Mouse (Mus musculus) T-helper 17 cell (primary cell): ENCODE measurements around the gene Mrpl24.

Experiments used
- in situ Hi-C, 2 experiments: fragments of 300-600 bp; cut with MboI, MseI; formaldehyde crosslinking; loops; 1 replicate in 1 of 2; 2 replicates in 1 of 2; pipeline ENCODE4 v1.15.1; 2025; ENCODE audit warnings: high pct_unique_total_duplicates in 2 of 2

The Mrpl24 gene

DNA sequence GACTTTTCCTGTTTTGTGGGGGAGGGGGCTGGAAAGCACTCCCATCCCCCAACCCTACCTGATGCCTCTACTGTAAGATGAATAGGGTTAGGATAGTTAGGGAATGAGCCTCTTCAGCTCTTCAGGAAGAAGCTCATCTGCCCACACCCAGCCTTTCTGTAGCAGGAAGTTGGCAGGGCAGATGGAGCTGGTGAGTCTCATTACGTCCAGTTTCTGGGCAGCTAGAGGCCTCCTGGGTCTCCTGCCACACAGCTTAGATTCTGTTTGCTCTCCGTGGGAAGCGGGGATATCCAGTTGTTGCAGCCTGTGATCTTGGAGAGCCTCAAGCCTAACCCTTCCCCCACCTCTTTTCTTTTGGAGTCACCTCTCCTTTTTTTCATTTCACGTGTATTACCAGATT, 9.4 kb upstream of the Mrpl24 start:
- in situ Hi-C loops: no loop called here

DNA sequence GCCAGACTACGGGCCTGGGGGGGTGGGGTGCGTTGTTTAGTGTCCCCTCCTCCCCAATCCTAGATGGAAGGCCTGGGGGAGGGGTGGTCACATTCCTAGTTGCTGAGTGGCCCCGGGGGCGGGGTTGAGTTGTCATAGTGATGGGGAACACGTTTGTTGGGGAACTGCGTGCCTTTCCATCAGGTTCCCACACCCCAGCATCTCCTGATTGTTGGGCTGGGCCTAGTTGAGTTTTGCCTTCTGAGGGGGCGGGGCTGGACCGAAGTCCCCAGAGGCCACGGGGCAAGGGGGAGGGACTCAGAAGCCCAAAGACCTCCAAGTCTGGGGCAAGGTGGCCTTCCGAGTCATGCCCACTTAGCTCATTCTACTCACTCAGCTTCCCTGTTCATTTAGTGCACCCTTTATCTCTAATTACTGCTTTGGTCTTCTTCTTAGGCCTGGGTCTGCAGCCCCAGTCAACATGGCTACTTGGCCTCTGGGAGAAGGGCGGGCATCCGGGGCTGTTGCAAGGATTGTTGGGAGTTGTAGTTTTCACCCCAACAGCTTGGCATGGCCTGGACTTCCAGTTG, 8.6 kb upstream of the Mrpl24 start:
- in situ Hi-C loops: no loop called here

DNA sequence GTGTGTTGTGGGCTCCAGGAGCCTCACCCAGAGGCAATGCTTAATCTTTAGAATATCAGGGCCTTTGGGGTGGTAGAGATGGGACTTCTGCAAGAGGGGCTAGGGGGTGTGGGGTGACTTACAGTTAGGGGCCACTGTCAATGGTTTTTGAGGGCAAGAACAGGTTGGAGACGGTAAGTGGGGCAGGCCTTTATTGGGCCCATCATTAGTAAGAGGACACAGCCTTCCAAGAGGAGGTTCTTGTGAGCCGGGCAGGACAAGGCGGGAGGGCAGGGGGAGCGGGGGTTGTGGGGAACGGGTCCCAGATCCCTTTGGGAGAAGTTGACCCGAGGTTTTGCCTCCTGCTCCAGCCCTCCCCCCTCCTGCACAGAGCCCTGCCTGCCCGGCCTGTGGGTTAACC, 5.8 kb upstream of the Mrpl24 start:
- in situ Hi-C loops: no loop called here

DNA sequence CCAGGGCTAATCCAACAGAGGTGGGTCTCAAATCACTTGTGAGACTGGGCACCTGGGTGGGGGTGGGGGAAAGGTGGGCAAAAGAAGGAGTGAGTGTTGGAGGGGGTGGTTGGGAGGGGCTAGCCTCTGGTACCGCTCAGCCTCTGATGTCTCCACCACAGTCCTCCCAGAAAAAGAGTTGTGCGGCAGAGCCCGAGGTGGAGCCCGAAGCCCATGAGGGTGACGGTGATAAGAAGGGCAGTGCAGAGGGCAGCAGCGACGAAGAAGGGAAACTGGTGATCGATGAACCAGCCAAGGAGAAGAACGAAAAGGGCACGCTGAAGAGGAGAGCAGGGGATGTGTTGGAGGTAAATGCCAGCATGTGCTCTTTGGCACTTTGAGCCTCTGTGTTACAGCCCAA, 5.4 kb upstream of the Mrpl24 start:
- in situ Hi-C loops: no loop called here

DNA sequence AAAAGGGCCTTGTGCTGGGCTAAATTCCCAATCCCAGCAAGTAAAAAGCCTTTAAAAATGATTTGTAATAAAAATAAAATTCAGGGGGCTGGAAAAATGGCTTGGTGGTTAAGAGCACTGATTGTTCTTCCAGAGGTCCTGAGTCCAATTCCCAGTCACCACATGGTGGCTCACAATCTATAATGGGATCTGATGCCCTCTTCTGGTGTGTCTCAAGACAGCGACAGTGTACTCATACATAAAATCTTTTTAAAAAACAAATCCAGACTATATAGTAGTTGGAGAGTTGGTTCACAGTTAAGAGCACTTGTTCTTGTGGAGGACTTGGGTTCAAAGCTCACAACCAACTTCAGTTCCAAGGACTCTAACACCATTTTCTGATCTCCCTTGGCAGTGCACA, 2.3 kb upstream of the Mrpl24 start:
- in situ Hi-C loops: no loop called here

DNA sequence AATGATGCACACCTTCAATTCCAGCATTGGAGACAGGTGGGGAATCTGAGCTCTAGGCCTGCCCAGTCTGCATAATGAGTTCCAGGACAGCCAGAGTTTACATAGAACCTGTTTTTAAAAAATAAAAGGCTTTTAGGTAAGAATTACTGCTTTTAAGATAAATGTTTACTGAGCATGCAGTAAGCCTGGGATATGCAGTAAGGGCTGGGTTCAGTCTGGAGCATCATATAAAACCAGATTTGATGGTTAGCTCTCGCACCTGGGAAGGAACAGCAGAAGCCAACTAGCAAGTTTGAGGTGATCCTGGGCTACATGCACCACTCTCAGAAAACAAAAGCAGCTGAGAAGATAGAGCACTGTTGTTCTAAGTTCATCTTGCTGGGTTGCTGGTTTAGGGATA, 755 bp upstream of the Mrpl24 start:
- in situ Hi-C loops: no loop called here

DNA sequence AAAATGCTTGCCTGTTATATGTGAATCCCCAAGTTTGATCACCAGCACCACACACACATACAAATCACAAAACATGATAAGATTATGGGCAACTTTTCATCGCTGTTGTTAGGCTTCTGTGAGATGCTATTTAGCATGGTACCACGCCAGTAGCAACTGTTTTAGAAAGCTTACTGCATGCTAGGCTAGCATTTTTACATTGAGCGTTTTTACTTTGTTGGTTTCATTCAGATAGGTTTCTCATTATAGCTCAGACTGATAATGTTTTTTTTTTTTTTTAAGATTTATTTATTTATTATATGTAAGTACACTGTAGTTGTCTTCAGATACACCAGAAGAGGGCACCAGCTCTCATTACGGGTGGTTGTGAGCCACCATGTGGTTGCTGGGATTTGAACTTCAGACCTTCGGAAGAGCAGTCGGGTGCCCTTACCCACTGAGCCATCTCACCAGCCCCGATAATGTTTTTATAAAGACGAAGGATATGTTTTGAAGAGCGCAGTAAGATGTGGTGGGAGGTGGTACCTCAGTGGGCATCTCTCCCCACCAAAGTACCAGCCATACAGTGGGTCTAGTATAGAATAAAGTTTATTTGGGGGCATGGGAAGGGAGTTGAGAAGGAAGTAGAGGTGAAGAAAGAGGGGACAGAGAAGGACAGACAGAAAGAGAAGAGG, 1.1 kb downstream of the Mrpl24 start:
- in situ Hi-C loops: no loop called here

DNA sequence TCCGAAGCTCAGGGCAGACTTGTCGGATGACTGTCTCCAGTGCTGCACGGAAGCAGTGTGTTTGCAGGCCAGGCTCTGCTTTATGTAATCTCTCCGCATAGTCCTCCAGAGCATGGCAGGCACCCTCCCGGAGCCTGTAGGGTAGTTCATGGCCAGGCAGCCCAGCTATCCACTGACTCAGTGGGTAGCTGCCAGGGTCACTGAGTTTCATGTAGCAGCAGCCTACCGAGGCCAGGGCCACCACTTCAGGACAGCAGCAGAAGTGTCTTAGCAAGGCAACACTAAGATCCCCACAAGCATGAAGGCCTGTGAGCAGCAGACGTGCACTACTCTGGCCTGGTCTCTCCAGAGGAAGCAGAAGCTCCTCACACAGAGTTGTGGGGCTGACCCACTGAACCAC, 5.7 kb downstream of the Mrpl24 start:
- in situ Hi-C loops: loop anchor here in 1 of 2 experiments (5.0 kb wide), 1 partner anchor 33 kb away; no protein-coding TSS in a partner anchor

DNA sequence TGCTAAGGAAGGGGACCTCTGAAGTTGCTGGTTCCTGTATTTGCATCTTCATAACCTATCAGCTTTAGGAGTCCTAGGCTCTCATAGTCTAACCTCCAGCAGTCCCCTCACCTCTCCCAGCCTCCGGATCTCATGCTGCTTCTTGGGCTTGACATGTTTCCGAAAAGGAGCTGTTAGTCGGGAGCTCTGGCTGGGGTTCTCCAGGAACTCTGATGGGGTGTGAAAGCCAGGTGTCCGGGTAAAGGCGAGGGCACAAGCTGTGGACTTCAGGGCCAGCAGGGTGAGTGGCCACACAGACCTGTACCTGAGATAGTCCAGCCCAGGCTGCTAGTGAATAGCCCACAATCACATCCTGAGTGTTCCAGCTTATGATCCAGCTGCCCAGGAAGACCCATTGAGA, 8.1 kb downstream of the Mrpl24 start:
- in situ Hi-C loops: loop anchor here in 1 of 2 experiments (5.0 kb wide), 1 partner anchor 35 kb away; no protein-coding TSS in a partner anchor

DNA sequence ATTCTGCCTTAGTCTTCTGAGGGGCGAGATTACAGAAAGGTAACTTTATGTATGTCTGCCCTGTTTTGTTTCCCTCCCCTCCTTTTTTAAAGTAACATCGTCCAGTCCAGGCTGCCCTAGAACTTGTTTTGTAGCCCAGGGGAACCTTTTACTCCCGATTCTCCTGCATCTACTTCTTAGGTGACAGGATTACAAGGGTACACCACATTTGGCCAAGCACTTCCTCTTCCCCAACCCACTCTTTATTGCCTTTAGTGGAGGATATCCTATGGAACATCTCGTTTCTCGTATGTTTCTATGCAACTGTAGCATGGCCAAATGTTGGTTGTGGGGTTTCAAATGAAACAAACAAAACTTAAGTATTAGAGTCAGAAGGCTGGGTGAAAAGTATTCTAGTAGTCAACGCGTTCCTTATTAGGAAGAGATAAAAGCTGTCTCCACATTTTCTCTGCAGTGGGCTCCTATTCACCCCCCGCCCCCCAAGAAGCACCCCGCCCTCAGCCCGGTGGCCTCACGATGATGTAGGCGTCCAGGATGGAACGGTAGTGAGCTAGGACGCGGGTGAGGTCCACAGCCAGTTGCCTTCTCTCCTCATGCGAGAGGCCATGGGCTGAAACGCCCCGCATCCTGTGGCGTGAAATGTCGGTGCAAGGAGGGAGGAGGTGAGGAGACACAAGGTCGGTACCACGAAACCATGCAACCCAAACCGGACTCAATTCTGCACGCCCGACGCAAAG, 10.2 kb downstream of the Mrpl24 start:
- in situ Hi-C loops: loop anchor here in 1 of 2 experiments (5.0 kb wide), 1 partner anchor 37 kb away; no protein-coding TSS in a partner anchor

DNA sequence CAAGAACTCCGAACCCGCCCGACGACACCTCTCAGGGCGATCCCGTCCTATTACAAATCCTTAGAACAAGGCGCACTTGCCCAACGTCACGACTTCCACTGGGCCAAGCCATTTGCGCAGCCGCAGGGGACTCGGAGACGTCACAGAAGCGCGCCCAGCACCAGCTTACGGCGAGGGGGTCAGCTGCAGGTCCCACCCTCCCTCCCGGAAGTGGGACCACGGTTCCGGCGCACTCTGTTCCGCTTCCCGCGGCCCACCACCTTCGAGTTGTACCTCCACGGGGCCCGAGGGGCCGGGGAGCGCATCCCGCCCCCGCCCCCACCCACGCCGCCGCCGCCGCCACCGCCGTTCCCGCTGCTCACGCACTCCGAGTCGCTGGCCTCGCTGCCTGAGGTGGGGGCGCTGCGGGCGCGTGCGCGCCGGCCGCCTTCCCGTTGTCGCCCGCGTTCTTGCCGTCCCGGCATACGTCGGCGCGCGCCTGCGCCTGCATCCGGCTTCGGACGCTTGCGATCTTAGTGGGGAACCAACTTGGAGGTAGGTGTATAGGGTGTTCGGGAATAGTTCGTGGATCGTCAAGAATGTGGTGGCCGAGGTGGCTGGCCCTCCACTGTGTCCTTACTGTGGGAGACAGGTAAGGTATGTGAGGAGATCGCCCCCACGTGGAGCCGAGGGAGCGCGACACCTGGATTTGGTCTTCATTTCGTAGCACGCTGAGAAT, 10.9 kb downstream of the Mrpl24 start, which contains the start of the genes Isg20l2 and Rrnad1:
Gene Isg20l2, plus strand, starts transcription at position 237 of the 718 bp plus-strand sequence.
Gene Rrnad1, minus strand, starts transcription at position 640 of the 718 bp plus-strand sequence.
- in situ Hi-C loops: no loop called here

DNA sequence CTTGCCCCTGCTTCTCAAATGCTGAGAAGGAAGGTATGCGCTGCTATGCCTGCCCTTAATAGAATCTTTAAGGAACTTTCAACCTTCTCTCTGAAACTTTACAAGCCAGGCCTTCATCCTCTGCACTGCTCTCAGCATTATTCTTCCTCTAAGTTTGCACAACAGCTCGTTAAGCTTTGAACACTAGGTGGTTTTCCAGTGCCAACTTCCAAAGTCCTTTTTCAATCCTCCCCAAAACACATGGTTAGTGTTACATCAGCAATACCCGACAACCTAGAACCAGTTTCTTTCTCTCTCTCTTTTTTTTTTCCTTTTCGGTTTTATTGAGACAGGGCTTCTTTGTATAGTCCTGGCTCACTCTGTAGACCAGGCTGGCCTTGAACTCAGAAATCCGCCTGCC, 14.7 kb downstream of the Mrpl24 start:
- in situ Hi-C loops: no loop called here

DNA sequence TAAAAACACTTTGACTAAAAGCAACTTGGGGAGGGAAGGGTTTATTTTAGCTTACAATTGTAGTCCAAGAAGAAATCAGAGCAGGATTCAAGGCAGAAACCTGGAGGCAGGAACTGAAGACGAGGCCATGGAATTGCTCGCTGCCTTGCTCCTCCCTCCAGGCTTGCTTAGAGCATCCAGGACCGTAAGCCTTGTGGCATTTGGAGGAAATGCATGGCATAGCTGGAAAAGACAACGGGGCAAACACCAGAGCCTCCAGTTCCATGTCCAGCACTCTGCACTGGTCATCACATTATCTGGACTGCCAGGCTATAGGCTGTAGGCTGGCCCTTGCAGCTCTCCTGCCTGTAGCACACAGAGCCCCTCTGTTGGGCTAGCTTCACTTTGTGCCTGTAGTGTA, 15.2 kb downstream of the Mrpl24 start:
- in situ Hi-C loops: no loop called here

DNA sequence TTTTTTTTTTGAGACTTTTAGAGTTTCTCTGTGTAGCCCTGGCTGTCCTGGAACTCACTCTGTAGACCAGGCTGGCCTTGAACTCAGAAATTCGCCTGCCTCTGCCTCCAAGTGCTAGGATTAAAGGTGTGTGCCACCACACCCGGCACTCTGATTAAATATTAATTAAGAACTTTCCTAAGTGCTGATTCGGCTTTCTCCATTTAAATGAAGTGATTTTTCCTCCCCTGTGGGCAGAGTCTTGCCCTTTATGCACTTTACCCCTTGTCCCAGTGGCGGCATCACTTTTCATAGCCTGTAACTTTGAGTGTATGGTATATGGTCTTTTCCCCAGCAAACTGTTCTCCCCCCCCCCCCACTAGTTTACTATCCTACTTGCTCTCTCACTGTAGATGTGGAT, 15.9 kb downstream of the Mrpl24 start:
- in situ Hi-C loops: no loop called here

DNA sequence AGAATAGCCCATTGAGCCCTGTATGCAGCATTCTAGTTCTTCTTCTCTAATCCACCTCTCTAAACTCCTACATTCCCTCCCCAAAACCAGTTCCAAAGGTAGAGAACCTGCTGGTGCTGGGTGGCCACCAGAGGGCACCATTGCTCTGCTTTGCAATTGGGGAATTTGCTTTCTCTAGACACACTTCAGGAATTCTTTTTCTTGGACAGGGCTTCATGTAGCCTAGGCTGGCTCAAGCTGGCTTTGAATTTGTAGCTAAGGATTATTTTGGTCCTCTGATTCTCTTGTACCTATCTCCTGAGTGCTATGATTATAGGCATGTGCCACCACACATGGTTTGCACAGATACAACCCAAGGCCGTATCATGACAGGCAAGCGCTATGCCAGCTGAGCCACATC, 16.5 kb downstream of the Mrpl24 start:
- in situ Hi-C loops: no loop called here

DNA sequence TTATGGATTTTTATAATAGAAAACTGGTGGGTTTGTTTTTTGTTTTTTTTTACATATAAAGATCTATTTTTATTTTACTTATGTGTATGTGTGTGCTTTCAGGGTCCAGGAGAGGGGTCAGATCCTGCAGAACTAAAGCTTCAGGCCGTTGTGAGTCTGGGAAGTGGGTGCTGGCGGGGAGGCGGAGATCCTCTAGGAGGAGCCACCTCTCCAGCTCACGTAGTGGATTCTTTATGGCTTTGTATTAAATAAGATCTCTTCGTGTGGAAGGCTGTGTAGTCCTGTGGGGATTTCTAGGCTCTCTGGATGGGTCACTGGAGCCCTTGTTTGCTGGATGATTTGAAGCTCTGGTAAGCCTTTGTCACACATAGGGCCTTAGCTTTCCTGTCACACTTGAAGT, 21.3 kb downstream of the Mrpl24 start:
- in situ Hi-C loops: no loop called here

DNA sequence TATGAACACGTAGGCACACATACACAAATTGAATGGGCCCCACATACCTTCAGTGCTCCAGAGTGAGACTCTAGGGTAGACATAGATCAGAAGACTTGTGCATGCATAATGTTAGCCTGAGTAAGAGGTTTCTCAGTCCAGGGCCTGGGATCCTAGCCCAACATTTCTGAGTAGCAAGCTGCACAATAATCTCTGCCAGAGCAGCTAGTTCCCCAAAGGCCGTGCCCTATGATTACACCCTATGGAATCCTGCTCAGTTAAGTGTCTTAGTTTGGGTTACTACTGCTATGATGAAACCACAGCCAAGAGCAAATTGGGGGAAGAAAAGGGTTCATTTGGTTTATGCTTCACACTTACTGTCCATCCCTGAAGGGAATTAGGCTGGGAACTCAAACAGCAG, 23.2 kb downstream of the Mrpl24 start:
- in situ Hi-C loops: no loop called here

DNA sequence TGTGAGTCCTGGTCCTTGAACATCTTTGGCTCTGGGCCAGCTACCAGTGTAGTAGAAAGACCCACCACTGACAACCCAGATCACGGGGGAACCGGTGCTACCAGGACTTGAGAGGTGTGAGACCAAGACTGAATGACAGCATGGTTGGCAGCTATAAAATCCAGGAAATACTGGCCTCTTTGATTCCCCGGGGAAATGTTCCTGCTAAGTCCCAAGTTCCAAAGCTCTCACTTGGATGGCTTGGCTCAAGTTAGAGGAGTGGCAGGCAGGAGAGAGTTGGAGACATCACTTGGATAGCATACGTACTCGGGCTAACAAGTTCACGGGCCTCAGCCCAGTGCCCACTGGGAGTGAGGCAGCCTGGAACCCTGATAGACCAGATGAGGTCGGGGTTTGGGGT, 24.3 kb downstream of the Mrpl24 start:
- in situ Hi-C loops: no loop called here

DNA sequence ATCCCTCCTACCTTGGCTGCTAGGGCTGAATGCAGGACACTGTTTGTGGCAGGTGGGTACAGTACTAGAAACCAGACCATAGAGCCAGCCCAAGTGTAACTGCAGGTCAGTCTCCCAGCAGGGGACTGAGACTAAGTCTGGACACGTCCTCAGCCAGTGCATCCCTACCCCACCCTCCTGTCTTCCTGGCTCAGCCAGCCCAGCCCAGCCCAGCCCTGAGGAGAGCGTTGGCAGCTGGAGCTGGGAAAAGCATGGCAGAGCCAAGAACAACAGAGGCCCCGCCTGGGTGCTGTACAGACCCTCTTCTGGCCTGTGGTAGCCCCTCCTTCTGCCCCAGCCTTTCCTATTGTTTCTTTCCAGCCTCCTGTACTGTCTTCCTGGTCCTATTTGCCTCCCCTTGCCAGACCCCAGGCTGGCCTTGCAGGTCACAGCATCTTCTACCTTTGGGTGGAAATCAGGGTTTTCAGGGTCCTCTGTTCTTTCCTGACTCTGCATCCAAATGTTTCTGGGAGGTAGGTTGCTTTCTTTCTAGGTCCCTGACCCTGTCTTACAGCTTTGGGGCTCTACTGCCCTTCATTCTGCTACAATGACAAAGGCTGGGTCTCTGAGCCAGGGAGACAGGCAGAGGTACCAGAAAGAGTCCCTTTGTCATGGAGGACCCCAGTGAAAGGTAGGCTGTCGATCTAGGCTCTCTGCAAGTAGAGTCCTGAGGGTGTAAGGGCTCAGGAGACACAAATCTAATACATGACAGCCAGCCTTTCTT, 25.7 kb downstream of the Mrpl24 start:
- in situ Hi-C loops: no loop called here

DNA sequence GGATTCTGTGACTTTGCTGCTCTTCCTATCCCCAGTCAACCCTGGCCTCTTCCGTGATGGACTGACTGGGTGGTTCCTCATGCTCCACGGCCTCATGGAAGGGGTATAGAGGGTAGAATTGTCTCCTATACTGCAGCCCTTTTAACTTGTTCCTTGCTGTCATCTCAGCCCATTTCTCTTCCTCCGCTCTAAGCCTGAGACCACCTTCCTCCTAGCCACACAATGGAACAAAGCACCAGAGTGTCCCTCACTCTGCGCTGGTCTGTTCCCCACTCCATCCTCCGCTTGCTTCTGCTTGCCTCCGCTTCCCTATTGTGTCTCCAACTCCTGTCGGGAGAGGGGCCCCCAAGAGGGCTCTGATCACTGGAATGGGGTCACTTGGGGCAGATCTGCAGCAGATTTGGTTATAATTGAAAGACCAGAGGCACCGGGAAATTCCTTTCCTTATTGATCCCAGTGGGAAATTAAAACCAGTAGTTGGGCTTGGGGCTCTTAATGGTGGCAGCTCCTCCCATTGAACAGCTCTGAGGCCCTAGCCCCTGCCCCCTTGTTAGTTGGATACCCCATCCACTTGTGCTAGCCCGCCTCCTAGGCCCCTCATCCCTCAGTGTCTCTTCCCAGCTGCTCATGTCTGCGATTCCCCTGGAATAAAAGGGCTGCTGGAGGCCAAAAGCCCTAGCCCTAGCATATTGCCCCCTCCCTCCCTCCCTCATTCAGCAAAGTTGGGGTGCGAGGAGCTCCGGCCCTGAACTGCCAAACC, 26.7 kb downstream of the Mrpl24 start:
- in situ Hi-C loops: no loop called here

DNA sequence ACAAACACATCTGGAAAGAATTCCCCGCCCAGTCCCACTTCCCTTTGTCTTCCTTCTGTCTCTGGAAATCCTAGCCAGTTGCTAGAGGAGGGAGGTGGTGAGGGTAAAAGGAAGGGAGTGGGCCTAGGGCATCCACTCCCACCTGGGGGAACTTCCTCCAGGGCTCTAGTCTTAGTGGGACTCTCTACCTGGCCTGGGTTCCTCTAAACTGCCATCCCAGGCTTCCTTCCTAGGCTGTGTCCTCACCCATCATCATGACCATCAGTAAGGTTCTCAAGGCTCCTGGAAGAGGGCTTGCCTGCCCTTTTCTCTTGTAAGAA, 27.2 kb downstream of the Mrpl24 start:
- in situ Hi-C loops: no loop called here
